Mouse (Mus musculus) spleen, adult 2 months (tissue): ENCODE measurements around the gene Dnajc21.

Source experiments
- CTCF ChIP-seq: fragments of 200-500 bp; IDR thresholded peaks from 2 replicates; pipeline ENCODE4 v1.5.1; 2011; ENCODE audit warnings: mild to moderate bottlenecking, inconsistent platforms; ENCODE audit not compliant: insufficient read depth, insufficient read length, insufficient replicate concordance; ENCODE audit errors: extremely low read depth
- POLR2A ChIP-seq: fragments of 200-500 bp; IDR thresholded peaks from 2 replicates; pipeline ENCODE4 v1.6.1; 2011; ENCODE audit warnings: low read depth, low read length, inconsistent platforms

GRCm38 (mm10) chr15:10500838-10501719 lies 30.8 kb upstream of the Dnajc21 start:
- peak; percentile 36; the same call in 1 of the 2 replicates for TF ChIP-seq CTCF
- no peak for TF ChIP-seq POLR2A
